Mouse (Mus musculus) embryo, embryonic 10 days (tissue): ENCODE data around the gene Hsd3b1.
"Not testable (repeated sequence)": the region's sequence is repeated elsewhere in the genome, so short reads cannot be mapped to it uniquely, and the experiment has no call there.

ENCODE experiments used
- DNase-seq: peaks from one replicate; pipeline ENCODE4 v3.0.0-alpha.2; 2015; ENCODE audit warnings: low spot score

Gene Hsd3b1

GRCm38 (mm10) chr3:98859576-98859975 is at the start of gene Hsd3b1:
Gene Hsd3b1, minus strand, starts transcription at chr3:98859794.
- no peak for DNase-seq

- DNase-seq = no peak
Observed at GRCm38 (mm10) chr3:98897606-98898005, 38.0 kb upstream of the Hsd3b1 start.

GRCm38 (mm10) chr3:98895071-98895601 is 35.5 kb upstream of the Hsd3b1 start:
- peak; percentile 67 for DNase-seq

GRCm38 (mm10) chr3:98893057-98893772 is 33.6 kb upstream of the Hsd3b1 start, which contains the start of gene Hao2:
Gene Hao2, minus strand, starts transcription at chr3:98893239.
- no peak for DNase-seq

- no peak for DNase-seq
Observed at GRCm38 (mm10) chr3:98890430-98890829, 30.8 kb upstream of the Hsd3b1 start.

GRCm38 (mm10) chr3:98888206-98888605 is 28.6 kb upstream of the Hsd3b1 start:
- no peak for DNase-seq

- DNase-seq = no peak
Observed at GRCm38 (mm10) chr3:98880831-98881230, 21.2 kb upstream of the Hsd3b1 start.

GRCm38 (mm10) chr3:98880216-98880615 is 20.6 kb upstream of the Hsd3b1 start:
- DNase-seq = no peak

- DNase-seq = no peak
Observed at GRCm38 (mm10) chr3:98868219-98868618, 8.6 kb upstream of the Hsd3b1 start.

GRCm38 (mm10) chr3:98862800-98863199 is 3.2 kb upstream of the Hsd3b1 start:
- DNase-seq = no peak

GRCm38 (mm10) chr3:98858051-98858450 is 1.5 kb downstream of the Hsd3b1 start:
- DNase-seq = no peak

GRCm38 (mm10) chr3:98856892-98857291 is 2.7 kb downstream of the Hsd3b1 start:
- no peak for DNase-seq

- peak; percentile 9 for DNase-seq
Observed at GRCm38 (mm10) chr3:98855160-98855559, 4.4 kb downstream of the Hsd3b1 start.

- no peak for DNase-seq
Observed at GRCm38 (mm10) chr3:98853685-98854084, 5.9 kb downstream of the Hsd3b1 start.

GRCm38 (mm10) chr3:98853051-98853450 is 6.5 kb downstream of the Hsd3b1 start:
- DNase-seq = no peak

- DNase-seq = no peak
Observed at GRCm38 (mm10) chr3:98852631-98853030, 7.0 kb downstream of the Hsd3b1 start.

- no peak for DNase-seq
Observed at GRCm38 (mm10) chr3:98851853-98852252, 7.7 kb downstream of the Hsd3b1 start.

- DNase-seq = no peak
Observed at GRCm38 (mm10) chr3:98850262-98850661, 9.3 kb downstream of the Hsd3b1 start.

- no peak for DNase-seq
Observed at GRCm38 (mm10) chr3:98848898-98849297, 10.7 kb downstream of the Hsd3b1 start.

- DNase-seq = peak; percentile 4
Observed at GRCm38 (mm10) chr3:98814101-98814670, 45.4 kb downstream of the Hsd3b1 start, which contains the start of gene Hsd3b6. Gene Hsd3b6, minus strand, starts transcription at chr3:98814443.

- not testable (repeated sequence) for DNase-seq
Observed at GRCm38 (mm10) chr3:98812653-98813052, 46.9 kb downstream of the Hsd3b1 start.

- DNase-seq = not testable (repeated sequence)
Observed at GRCm38 (mm10) chr3:98805032-98805431, 54.6 kb downstream of the Hsd3b1 start.
